Mouse (Mus musculus) bone marrow, adult 2 months (tissue): ENCODE results near the gene Cnnm4.

ENCODE experiments used
- CTCF ChIP-seq: fragments of 200-500 bp; IDR thresholded peaks from 2 replicates; pipeline ENCODE4 v1.5.1; 2011; ENCODE audit warnings: low read length, control low read depth; ENCODE audit not compliant: control insufficient read depth, insufficient read depth
- POLR2A ChIP-seq: fragments of 200-500 bp; IDR thresholded peaks from 2 replicates; pipeline ENCODE4 v1.6.1; 2011; ENCODE audit warnings: low read depth, mild to moderate bottlenecking, control low read depth, low read length, borderline replicate concordance; ENCODE audit not compliant: control insufficient read depth

GRCm38 (mm10) chr1:36497312-36497711 is 25.9 kb downstream of the Cnnm4 start:
- TF ChIP-seq POLR2A (no peak), CTCF (no peak)
